Mouse (Mus musculus) testis, adult 2 months (tissue): Measurements from ENCODE around the gene Wdr19. TPM values are rescaled to one million over a fixed set of nuclear protein-coding genes. Genes with fewer than 3 reads are reported as not detected.

ENCODE experiments used
- H3K27ac ChIP-seq: fragments of 200-500 bp; 2 replicates; pipeline ENCODE4 v1.5.1; 2012; ENCODE audit warnings: low read depth, low read length; ENCODE audit not compliant: control insufficient read depth, insufficient read depth
- H3K27me3 ChIP-seq: fragments of 200-500 bp; 2 replicates; pipeline ENCODE4 v1.6.1; 2012; ENCODE audit warnings: mild to moderate bottlenecking, low read length, moderate library complexity; ENCODE audit not compliant: control insufficient read depth, insufficient read depth
- H3K36me3 ChIP-seq: fragments of 200-500 bp; 2 replicates; pipeline ENCODE4 v1.6.1; 2012; ENCODE audit warnings: mild to moderate bottlenecking, low read length; ENCODE audit not compliant: control insufficient read depth, insufficient read depth
- H3K4me1 ChIP-seq: fragments of 200-500 bp; 2 replicates; pipeline ENCODE4 v1.6.1; 2012; ENCODE audit warnings: low read length; ENCODE audit not compliant: control insufficient read depth, insufficient read depth
- H3K4me3 ChIP-seq: fragments of 200-500 bp; 2 replicates; pipeline ENCODE4 v1.5.1; 2012; ENCODE audit warnings: low read depth, mild to moderate bottlenecking, low read length, moderate library complexity, mixed read lengths; ENCODE audit not compliant: control insufficient read depth
- CTCF ChIP-seq: fragments of 200-500 bp; IDR thresholded peaks from 2 replicates; pipeline ENCODE4 v1.5.1; 2012; ENCODE audit warnings: low read depth, mild to moderate bottlenecking, inconsistent platforms, low read length, moderate library complexity; ENCODE audit not compliant: control insufficient read depth, insufficient read depth, insufficient replicate concordance
- POLR2A ChIP-seq: fragments of 200-500 bp; IDR thresholded peaks from 2 replicates; pipeline ENCODE4 v1.6.1; 2012; ENCODE audit warnings: low read depth, mild to moderate bottlenecking, inconsistent platforms, low read length, moderate library complexity; ENCODE audit not compliant: control insufficient read depth
- polyA plus RNA-seq: library from polyadenylated mRNA; depleted of rRNA; stranded (reverse); fragments of >200 nt; gene quantifications from 2 replicates; pipeline ENCODE4 v1.2.3, GENCODE M21; 2012

The Wdr19 gene
- polyA plus RNA-seq, 1 experiment = 19.4 TPM

DNA sequence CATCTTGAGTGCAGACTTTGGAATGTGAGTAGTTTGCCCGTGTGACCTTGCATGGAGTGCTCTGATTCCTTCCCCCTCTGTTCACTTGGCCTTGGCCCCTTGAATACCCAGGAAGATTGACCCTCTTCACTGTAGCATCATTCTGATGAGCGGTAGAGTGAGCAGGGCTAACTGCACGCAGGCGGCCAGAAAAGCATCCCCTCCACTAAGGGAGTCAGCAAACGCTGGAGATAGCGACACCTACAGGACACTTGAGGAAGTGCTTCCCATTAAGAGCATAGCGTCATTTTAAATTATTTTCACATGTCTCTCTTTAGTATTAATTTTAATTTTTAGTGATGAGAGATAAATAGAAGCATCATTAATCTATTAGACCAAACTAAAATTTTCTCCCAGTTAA is 13.8 kb downstream of the Wdr19 start:
- no peaks in the 10 kb centered on the region for H3K4me1 ChIP-seq
- no peak overlapping the region for H3K27ac ChIP-seq
- H3K27me3 ChIP-seq = no peaks in the 10 kb centered on the region
- TF ChIP-seq POLR2A = no peak
- TF ChIP-seq CTCF = peak; percentile 76; the same call in 1 of the 2 replicates
- H3K4me3 ChIP-seq = no peak overlapping the region
- H3K36me3 ChIP-seq = 0 out of 2 replicates have a peak, but pooled peaks cover 2% of the 10 kb centered on the region

DNA sequence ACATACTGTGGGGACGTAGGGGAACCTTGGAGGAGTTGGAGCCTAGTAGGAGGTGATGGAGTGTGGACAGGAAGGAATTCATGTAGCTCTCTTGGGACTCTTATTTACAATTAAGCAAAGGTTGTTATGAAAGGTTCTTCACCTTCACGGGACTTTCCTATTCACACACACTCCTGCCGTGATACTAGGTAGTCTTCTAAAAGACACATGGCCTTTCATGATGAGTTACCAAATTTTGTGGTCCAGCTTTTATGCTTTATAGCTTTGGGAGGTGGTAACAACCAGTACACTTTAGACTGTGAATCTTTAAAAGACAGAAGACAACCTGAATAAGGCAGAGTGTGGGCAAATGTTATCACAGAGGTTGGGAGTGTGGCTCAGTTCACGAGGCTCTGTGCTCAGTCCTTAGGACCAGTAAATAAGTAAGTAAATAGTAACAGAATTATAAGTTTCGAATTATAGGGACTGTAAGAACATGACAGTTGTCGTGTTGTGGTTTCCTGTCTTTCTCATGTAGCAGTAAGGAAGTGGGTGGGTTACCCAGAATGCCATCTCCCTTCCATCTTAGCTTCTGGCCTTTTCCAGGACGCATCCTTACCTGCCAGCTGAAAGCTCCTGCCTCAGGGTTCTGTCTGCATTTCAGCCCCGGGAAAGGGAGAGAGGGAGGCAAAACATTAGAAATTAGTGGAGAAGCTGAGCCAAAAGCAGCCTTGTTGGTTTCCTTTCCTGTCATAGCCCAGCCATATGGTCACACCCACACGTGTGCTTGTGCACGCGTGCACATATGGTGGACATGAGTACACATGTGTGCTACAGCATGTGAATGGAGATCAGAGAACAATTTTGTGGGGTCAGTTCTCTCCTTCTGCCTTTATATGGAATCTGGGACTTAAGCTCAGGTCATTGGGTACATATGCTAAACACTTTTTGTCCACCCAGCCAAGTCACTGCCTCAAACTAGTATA is 18.1 kb downstream of the Wdr19 start:
- Histone ChIP-seq H3K27ac (no peak overlapping the region), H3K36me3 (peaks cover 2% of the 10 kb centered on the region; the same call in 1 of the 2 replicates), H3K4me1 (no peaks in the 10 kb centered on the region), H3K4me3 (no peak overlapping the region), H3K27me3 (no peaks in the 10 kb centered on the region)
- TF ChIP-seq POLR2A (no peak), CTCF (no peak)

DNA sequence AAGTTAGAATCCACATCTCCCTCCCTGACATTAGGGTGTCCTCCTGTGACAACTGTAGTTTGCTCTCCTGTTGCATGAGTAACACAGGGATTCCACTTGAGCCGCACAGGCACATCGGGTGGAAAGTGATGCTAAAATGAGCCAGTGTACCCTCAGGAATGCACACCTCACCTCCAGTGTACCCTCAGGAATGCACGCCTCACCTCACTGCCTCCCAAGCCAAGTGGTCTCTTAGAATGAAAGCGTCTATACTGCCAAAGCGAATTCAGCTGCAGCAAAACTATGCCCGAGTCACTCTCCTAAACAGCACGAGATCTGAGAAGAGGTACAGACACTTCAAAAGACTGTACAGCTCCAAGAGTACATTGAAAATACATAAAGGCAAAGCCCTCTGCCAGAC is 21.5 kb downstream of the Wdr19 start:
- Histone ChIP-seq H3K27ac (no peak overlapping the region), H3K4me3 (no peak overlapping the region), H3K27me3 (no peaks in the 10 kb centered on the region), H3K36me3 (peaks cover under 1% of the 10 kb centered on the region), H3K4me1 (no peaks in the 10 kb centered on the region)
- TF ChIP-seq CTCF (no peak), POLR2A (no peak)

DNA sequence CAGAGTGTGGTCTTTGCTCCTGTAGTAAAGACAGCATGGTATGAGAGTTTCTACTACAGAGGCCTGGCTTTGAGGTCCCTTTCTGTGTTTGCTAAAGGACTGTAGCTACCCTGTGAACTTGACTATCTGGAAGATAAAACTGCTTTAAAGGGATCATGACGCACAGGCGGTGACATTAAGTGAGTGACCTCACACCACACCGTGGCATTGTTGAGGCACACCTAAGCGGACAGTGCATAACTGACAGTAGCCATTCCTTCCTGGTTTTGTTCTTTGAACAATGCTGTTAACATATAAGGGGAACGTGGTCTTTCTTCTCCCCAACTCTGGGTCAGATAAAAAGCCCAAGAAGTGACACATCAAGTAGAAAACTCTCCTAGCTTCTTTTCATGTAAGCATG is 24.6 kb downstream of the Wdr19 start:
- TF ChIP-seq POLR2A = no peak
- no peak for TF ChIP-seq CTCF
- Histone ChIP-seq H3K36me3 (no peaks in the 10 kb centered on the region; the same call in none of the 2 replicates), H3K4me1 (no peaks in the 10 kb centered on the region), H3K27me3 (no peaks in the 10 kb centered on the region), H3K27ac (no peak overlapping the region), H3K4me3 (no peak overlapping the region)

DNA sequence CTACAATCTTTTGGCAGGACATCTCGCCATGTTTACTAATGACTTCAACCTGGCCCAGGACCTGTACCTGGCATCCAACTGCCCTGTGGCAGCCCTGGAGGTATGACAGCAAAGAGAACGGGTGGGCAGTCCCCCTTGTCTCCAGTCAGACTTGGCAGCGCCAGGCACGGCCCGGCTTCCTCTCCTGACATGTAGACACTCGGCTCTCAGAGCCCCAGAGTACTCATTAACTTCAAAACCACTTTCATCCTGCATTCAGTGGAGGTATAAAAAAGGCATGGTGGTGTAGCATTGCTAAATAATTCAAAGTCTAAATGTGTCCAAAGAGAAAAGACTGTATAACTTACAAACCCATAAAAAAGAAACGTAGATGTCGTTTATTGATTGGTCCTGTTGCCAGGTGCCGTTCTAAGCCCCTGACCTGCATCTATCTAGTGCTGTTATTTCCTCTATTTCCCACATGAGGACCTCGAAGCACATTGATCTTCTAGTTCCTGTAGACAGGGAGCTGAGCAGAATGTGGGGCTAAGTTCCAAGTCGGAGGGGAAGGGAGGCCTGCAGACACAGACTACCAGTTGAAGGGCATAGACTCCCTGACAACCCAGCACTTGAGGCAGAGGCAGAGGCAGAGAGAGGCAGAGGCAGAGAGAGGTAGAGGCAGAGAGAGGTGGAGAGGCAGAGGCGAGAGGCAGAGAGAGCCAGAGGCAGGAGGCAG is 31.9 kb downstream of the Wdr19 start:
- Histone ChIP-seq H3K36me3 (peaks cover 1% of the 10 kb centered on the region), H3K27ac (no peak overlapping the region), H3K4me1 (no peaks in the 10 kb centered on the region), H3K27me3 (no peaks in the 10 kb centered on the region), H3K4me3 (no peak overlapping the region)
- TF ChIP-seq POLR2A = no peak
- no peak for TF ChIP-seq CTCF

DNA sequence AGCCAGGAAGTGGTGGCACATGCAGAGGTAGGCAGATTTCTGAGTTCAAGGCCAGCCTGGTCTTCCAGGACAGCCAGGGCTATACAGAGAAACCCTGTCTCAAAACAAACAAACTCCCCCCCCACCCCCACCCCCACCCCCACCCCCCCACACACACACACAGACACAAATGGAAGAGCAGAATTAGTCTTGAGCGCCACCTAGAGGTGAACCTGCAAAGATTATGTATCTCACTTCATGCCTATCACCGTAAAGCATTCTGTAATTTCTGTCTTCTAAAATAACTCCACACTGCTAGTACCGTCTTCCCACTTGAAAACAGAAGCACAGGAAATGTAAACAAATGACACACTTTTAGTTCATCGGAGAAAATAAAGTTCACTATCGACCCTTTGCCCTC is 43.2 kb downstream of the Wdr19 start:
- Histone ChIP-seq H3K36me3 (no peaks in the 10 kb centered on the region; the same call in 1 of the 2 replicates), H3K4me1 (no peaks in the 10 kb centered on the region), H3K27ac (no peak overlapping the region), H3K4me3 (no peak overlapping the region), H3K27me3 (no peaks in the 10 kb centered on the region)
- TF ChIP-seq CTCF (no peak), POLR2A (no peak)

DNA sequence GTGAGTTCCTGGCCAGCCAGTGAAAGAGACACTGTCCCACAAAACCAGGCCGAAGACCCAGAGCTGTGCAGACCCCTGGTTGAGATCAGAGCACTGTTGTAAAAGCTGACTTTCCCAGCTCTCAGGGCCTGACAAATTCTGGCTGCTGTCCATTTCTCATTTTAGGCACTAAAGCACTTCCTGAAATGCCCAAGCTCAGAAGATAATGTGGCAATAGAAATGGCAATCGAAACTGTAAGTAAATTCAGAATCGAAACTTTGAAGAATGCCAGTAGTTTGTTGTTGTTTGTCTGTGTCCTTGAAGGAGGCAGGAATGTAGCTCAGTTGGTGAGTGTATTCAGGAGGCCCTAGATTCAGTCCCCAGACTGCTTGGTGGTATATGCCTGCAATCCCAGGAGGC is 47.8 kb downstream of the Wdr19 start:
- 0 out of 2 replicates have a peak overlapping the region, but pooled peaks have one; percentile 17 for H3K27ac ChIP-seq
- peaks cover 2% of the 10 kb centered on the region for H3K4me1 ChIP-seq
- no peaks in the 10 kb centered on the region for H3K27me3 ChIP-seq
- TF ChIP-seq POLR2A (no peak), CTCF (no peak)
- no peaks in the 10 kb centered on the region; the same call in 1 of the 2 replicates for H3K36me3 ChIP-seq
- peak overlapping the region; percentile 1 for H3K4me3 ChIP-seq
